Mouse (Mus musculus): ENCODE data around the gene Rtp2.
"Not testable (repeated sequence)": the region's sequence is repeated elsewhere in the genome, so short reads cannot be mapped to it uniquely, and the experiment has no call there.

Gene Rtp2

DNA sequence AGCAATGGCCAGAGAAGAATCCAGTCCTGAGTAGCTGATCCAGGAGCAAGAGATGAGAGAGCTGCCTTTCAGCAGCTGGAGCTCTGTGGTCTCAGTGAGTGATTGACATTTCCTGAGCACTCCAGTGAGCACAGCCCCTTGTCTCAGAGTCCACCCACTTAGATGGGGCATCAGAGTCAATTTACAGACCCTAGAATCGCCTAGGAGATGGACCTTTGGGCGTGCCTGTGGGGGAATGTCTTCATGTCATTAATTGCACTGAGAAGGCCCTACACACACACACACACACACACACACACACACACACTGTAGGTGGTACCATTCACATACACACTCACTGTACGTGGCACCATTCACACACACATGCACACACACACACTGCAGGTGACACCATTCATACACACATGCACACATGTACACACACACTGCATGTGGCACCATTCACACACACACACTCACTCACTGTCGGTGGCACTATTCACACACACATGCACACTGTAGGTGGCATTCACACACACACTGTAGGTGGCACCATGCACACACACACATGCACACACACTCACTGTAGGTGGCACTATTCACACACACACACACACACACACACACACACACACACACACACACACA is 20.0 kb upstream of the Rtp2 start:
- no peak for DNase-seq (ENCODE audit: low read depth, low spot score)

- DNase-seq (ENCODE audit: low read depth, low spot score) = no peak
These were observed 15.5 kb upstream of the Rtp2 start for GRCm38 (mm10) chr16:23947654-23948053.

- no peak for DNase-seq (ENCODE audit: low read depth, low spot score)
These were observed 12.6 kb upstream of the Rtp2 start for GRCm38 (mm10) chr16:23944801-23945200.

DNA sequence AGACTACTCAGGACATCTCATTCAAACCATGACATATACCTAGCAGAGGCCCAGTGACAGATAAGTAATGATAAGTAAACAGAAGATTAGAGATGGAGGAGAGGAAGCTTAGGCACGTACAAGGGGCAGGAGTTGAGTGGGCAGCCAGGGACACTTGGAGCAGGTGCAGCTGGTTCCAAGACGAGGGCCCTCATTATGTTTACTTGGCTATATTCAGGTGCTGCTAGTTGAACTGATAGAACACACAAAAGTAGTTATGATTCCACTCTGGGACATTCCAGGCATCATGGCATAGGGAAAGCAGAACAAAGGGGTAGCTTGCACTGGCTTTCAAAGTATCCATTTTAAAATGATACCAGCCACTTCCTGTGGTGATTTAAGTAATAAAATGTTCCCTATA is 2.2 kb upstream of the Rtp2 start:
- DNase-seq (ENCODE audit: low read depth, low spot score) = no peak

DNA sequence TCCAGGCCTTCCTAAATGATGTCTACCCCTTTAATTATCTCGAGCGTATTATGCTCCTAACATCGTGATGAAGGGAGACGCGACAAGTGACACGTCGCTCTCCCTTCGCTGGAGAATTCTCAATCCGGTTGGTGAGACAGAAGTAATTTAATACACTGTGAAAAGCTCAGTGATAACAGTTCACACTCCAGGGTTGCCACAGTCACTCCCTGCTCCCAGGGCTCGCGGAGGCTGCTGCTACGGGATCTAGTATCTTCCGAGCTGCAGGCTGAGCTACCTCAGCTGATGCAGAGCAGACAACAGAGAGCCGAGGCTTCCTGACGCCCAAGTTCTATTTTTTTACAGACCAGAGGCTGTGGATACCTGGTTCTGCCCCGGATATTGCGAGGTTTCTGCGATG is 919 bp downstream of the Rtp2 start:
- DNase-seq (ENCODE audit: low read depth, low spot score) = no peak

DNA sequence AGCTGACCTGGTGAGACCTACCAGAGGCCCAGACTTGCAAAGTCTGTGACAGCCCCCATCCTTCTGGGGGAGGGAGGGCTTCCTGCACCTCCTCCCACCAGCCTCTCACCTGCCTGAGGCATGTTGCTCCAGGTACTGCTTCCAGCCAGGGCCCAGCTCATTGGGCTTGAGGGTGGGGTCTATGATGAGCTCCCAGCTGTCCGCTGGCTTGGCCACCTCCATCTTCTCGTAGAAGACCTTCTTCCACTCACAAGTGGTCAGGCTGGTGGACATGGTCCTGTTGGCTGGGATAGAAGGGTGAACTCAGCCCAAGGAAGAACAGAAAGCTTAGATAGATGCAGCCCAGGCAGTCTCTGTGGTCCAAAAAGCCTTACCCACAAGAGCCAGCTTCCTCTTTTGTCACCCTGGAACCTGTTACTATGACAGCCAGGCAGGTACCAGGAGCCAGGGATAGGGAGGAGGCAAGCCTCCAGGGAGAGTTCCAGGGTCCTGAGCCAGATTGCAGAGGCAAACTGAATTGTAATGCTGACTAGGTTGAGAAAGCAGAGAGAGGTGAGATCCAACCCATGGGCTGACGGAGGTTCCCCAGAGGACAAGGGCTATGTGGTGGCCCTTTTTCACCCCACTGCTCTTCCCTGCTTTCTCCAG is 1.6 kb downstream of the Rtp2 start:
- no peak for DNase-seq (ENCODE audit: low read depth, low spot score)

GRCm38 (mm10) chr16:23927301-23928114 is 4.7 kb downstream of the Rtp2 start:
- DNase-seq (ENCODE audit: low read depth, low spot score) = no peak

GRCm38 (mm10) chr16:23922906-23923305 is 9.3 kb downstream of the Rtp2 start:
- DNase-seq (ENCODE audit: low read depth, low spot score) = no peak

GRCm38 (mm10) chr16:23921697-23922096 is 10.5 kb downstream of the Rtp2 start:
- no peak for DNase-seq (ENCODE audit: low read depth, low spot score)

- DNase-seq (ENCODE audit: low read depth, low spot score) = no peak
These were observed 12.8 kb downstream of the Rtp2 start for GRCm38 (mm10) chr16:23919418-23919817.

GRCm38 (mm10) chr16:23913401-23913800 is 18.8 kb downstream of the Rtp2 start:
- no peak for DNase-seq (ENCODE audit: low read depth, low spot score)

GRCm38 (mm10) chr16:23912741-23913140 is 19.5 kb downstream of the Rtp2 start:
- no peak for DNase-seq (ENCODE audit: low read depth, low spot score)

DNA sequence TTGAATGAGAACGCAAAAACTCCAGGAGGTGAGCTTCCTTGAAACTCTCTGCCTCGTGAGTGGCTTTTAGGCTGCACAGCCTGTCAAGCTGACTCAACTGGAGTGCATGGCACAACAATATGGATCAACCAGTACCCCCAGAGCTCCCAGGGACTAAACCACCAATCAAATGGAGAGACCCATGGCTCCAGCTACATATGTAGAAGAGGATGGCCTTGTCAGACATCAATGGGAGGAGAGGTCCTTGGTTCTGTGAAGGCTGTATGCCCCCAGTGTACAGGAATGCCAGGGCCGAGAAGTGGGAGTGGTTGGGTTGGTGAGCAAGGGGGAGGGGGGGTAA is 23.2 kb downstream of the Rtp2 start:
- not testable (repeated sequence) for DNase-seq (ENCODE audit: low read depth, low spot score)

DNA sequence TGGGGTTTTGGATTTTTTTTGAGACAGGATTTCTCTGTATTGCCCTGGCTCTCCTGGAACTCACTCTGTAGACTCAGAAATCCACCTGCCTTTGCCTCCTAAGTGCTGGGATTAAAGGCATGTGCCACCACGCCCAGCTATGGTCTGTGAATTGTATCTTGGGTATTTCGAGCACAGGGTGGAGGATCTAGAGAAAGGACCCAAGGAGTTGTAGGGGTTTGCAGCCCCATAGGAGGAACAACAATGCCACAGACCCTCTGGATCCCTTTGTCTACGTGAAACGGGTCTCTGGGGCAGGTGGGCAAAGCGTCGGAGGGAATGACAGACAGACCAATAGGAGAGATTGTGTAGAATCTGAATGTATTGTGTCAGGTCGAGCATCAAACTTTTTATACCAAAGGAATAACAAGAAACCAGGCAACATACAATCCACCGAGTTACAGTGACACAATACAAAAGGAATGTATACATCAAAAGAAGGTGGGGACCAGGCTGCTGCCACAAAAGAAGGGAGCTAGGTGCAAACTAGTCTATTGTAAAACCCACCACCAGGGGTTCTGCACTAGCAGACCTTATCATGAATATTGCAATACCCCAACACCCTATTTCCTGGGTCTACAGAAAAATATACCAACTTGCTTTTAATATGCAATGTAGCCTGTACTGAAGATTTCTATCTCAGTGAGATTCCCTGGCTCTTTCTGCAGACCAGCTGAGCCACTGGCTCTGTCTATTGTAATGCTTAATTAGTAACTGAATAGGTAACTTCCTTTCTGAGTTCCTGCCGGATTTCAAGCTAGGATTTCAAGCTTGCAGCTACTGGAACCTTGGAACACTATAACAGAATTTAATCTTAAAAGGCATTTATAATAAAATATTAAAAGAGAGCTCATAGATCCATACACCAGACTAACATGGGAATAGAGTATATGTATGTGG is 23.8 kb downstream of the Rtp2 start:
- DNase-seq (ENCODE audit: low read depth, low spot score) = not testable (repeated sequence)

DNA sequence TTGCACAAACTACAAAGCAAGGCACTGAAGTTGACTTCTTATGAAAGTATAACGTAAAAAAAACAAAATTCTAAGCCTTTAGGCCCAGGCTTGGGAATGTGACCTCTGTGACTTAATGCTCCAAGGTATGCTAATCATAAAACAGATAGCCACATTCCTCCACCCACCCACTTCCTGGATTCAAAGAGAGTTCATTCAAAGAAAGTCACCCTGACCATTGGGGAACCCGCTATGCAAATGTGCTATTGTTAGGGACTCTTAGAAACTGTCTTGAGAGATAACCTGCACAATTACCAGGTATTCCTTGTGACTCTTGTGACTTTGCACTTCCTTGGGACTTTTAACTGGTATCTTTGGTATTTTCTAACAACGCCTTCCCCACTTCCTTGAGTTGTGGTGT is 25.6 kb downstream of the Rtp2 start:
- DNase-seq (ENCODE audit: low read depth, low spot score) = not testable (repeated sequence)

DNA sequence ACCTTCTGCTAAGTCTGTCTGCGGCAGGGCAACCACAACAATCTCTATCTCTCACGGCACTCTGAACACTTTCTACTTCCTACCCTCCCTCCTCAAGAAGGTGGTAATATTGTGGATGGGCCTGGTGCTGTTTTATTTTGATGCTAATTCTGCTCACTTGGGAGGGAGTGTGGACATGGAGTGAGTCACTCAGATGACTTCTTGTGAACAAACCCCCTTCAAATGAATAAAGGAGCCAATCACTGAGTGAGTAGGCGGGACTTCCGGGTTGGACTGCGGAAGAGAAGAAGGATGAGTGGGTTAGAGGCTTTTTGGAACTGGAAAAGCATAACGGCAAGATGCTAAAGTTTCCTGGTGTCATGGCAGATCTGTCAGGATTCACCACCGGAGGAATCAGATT is 30.8 kb downstream of the Rtp2 start:
- no peak for DNase-seq (ENCODE audit: low read depth, low spot score)

DNA sequence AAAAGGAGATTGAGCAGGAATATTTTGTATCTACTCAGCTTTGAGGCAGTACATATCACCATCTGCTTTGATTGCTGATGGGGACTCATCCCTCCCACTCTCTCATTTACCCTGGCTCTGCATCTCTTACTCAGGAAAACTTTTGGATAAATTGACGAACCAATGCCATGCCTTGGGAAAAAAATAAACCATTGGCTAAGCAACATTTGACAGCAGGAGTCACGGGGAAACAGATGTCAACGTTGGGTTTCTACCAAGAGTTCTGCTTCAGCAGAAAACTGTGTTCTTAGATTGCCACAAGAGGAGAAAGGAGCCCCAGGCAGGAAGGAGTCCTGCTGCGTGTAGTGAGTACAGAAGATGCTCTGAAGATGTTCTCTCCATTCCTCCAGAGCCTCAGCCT is 32.1 kb downstream of the Rtp2 start:
- DNase-seq (ENCODE audit: low read depth, low spot score) = no peak

DNA sequence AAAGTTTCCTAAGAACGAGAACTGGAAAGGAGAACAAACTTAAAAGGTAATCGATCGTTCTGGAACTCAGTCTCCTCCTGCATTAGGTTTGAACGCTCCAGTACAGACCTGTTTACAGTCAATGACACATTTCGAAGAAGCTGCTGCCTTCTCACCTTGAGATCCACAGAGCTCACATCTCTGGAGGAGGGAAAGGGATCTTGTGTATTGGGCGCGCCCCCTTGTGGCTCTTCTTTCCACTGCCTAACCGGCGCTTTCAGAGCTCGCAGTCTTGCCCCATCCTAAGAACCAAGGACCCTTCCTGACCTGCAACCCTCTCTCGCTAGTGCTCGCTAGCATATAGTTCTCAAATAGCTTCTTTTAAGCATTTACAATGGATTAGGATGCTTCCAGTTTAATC is 33.4 kb downstream of the Rtp2 start:
- peak; percentile 74 for DNase-seq (ENCODE audit: low read depth, low spot score)

DNA sequence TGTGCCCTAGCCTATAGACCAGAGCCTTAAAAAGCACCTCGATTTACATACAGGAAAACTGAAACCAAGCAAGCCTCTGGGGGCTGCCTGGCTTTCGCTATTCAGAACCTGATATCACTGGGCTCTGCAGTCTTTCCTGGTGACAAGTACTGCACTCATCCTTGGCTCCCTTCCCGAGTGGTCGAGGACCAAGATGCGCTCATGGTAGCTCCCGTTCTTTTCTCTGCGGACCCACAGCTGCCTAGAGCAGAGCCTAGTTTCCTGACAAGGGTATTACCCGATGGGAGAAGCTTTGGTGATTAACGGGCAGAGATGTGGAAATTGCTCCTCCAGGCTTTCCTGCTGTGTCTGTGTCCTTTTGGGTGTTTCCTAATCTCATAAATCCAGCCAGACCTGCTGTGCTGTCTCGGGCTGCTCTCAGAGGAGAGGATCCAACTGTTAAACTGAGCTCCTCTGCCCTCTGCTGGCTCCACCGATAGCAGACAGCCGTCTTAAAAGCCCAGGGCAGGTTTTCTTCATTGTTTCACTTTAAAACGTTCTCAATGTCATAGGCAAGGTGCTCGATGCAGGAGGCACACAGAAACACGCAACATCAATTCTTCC is 34.1 kb downstream of the Rtp2 start:
- DNase-seq (ENCODE audit: low read depth, low spot score) = peak; percentile 60

DNA sequence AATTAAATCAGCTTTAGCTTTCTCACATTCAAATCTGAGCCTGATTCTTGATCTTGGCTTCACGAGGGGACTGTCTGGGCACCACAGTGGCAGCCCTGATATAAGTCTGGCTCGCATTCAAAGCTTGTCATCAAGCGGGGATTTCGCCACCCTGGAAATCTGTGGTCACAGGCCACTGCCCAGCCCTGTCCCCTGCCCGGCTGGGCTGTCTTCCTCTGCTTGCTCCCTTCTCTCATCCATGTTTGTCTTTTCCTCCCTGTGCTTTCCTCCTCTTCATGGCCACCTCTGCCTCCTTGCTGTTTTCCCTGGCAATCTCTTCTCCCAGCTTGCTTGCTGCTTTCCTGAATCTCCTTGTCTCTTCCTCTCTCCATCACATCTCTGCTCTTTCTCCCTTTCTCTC is 34.7 kb downstream of the Rtp2 start:
- DNase-seq (ENCODE audit: low read depth, low spot score) = no peak

DNA sequence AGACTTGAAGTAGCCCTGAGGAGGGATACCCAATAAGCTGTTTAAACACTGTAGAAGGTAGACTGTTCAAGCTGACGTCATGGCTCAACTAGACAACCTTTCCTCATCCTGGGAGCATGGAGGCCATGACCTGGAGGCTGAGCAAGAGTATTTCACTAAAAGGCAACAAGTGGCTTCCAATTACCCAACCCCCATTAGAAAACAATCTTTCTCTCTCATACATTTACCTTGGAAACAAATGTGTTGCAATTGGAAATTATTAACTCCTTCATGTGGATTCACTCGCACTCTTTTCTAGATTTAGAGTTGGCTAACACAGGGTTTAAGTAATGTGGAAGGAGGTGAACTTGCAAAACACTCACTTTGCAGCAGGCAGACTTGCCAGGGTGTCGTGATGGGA is 37.1 kb downstream of the Rtp2 start:
- no peak for DNase-seq (ENCODE audit: low read depth, low spot score)

All from embryo, embryonic 11.5 days (tissue).